Mouse (Mus musculus) ES-E14 (cell line): ENCODE results near the gene Ppm1n. TPM values are rescaled to one million over a fixed set of nuclear protein-coding genes. Genes with fewer than 3 reads are reported as not detected.

Experiments
- DNase-seq: peaks from one replicate; pipeline ENCODE4 v3.0.0-alpha.2; 2013; ENCODE audit warnings: low read depth, low spot score
- H3K27ac ChIP-seq: 2 replicates; pipeline ENCODE4 v1.5.1; 2012; ENCODE audit warnings: low read depth, mild to moderate bottlenecking, low read length, moderate library complexity, mixed read lengths; ENCODE audit not compliant: poor library complexity, insufficient read depth, severe bottlenecking
- H3K36me3 ChIP-seq: 2 replicates; pipeline ENCODE4 v1.6.1; 2012; ENCODE audit warnings: mild to moderate bottlenecking, low read length, moderate library complexity, mixed read lengths; ENCODE audit not compliant: control insufficient read depth, poor library complexity, insufficient read depth, severe bottlenecking
- H3K4me1 ChIP-seq, 2 experiments: fragments of 150-350 bp in 1 of 2; sonication (generic) in 1 of 2; 2 replicates each; pipeline ENCODE4 v1.6.1; 2012; ENCODE audit warnings: low read length in 2 of 2, mild to moderate bottlenecking in 1 of 2, mixed read lengths in 1 of 2; ENCODE audit not compliant: control insufficient read depth in 2 of 2, insufficient read depth in 2 of 2, poor library complexity in 1 of 2
- H3K4me3 ChIP-seq, 2 experiments: fragments of 150-350 bp in 1 of 2; sonication (generic) in 1 of 2; 2 replicates each; pipeline ENCODE4 v1.5.1; 2012; ENCODE audit warnings: low read length in 2 of 2, low read depth in 1 of 2, mild to moderate bottlenecking in 1 of 2, mixed read lengths in 1 of 2; ENCODE audit not compliant: insufficient read depth in 1 of 2, poor library complexity in 1 of 2, severe bottlenecking in 1 of 2
- H3K9ac ChIP-seq: 2 replicates; pipeline ENCODE4 v1.6.1; 2012; ENCODE audit warnings: low read depth, mild to moderate bottlenecking, low read length, mixed read lengths; ENCODE audit not compliant: poor library complexity, insufficient read depth, severe bottlenecking
- H3K9me3 ChIP-seq: fragments of 150-350 bp; sonication (generic); 2 replicates; pipeline ENCODE4 v1.6.1; 2012; ENCODE audit warnings: low read depth, mild to moderate bottlenecking, low read length; ENCODE audit not compliant: control insufficient read depth, insufficient read depth
- CHD2 ChIP-seq: IDR thresholded peaks from 2 replicates; pipeline ENCODE4 v1.6.1; 2014; ENCODE audit warnings: mild to moderate bottlenecking, low read depth, low read length, inconsistent platforms
- HCFC1 ChIP-seq: IDR thresholded peaks from 2 replicates; pipeline ENCODE4 v1.6.1; 2012; ENCODE audit warnings: low read length, inconsistent platforms, borderline replicate concordance; ENCODE audit not compliant: insufficient read depth
- MAFK ChIP-seq: IDR thresholded peaks from 2 replicates; pipeline ENCODE4 v1.6.1; 2014; ENCODE audit warnings: mild to moderate bottlenecking, low read depth, low read length, inconsistent platforms; ENCODE audit not compliant: insufficient read depth
- ZC3H11A ChIP-seq: IDR thresholded peaks from 2 replicates; pipeline ENCODE4 v1.6.1; 2012; ENCODE audit warnings: low read depth, mild to moderate bottlenecking, inconsistent platforms, low read length, borderline replicate concordance
- ZNF384 ChIP-seq: IDR thresholded peaks from 2 replicates; pipeline ENCODE4 v1.6.1; 2012; ENCODE audit warnings: low read depth, low read length, inconsistent platforms
- in situ Hi-C, 2 experiments: fragments of 600-800 bp; cut with MboI; formaldehyde crosslinking; loops; one replicate each; pipeline ENCODE4 v1.15.1; 2025; ENCODE audit warnings: low sequenced_read_pairs in 2 of 2, inconsistent platforms in 1 of 2; ENCODE audit not compliant: unreplicated experiment in 2 of 2
- total RNA-seq: library from RNA; depleted of rRNA; stranded (reverse); fragments of 300-350 nt; gene quantifications from 2 replicates; pipeline ENCODE4 v1.2.3, GENCODE M21; 2012

Gene Ppm1n
- total RNA-seq, 1 experiment, result 2.9 TPM

DNA sequence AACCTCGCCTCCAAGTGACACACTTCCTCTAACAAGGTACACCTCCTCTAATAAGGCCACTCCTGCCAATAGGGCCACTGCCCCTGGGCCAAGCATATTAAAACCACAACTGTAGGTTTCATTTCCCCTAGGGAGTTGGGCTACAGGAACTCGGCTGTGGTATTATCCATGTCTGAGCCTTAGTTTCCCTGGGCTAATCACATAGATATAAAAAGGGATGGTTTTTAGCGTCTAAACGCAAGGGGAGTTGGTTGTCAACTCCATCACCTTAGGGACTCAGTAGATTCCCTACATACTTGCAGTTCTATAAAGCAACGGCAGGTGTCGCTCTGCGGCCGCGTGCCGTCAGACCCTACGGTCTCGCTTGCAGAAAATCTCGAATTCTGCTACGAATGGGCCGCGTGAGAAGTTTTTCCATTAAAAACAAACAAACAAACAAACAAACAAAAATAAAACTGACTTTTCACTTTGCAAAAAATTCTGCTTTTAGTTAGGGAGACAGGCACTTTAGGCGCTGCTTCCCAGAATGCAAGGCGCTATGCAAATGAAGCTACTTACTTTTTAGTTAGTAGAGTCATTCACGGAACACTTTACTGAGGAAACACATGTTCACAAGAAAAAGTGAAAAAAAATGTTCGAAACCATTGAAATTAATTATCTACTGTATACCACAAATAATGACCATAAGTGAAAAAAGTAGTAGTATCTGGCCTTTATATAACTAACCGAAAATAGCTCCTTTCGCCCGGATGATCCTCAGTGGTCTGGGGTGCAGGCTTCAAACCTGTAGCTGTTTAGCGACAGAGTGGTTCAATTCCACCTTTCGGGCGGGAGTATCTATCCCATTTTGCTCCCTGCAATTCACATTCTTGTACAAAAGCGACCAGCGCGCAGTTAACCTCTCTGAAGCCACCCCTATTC is 20.9 kb upstream of the Ppm1n start:
- in situ Hi-C loops, result no loop called here
- H3K4me1 ChIP-seq, result peaks cover 0 to 7% of the 10 kb centered on the region in 2 experiments; a peak in 1 of 4 replicates
- H3K9ac ChIP-seq, result no peak overlapping the region
- H3K36me3 ChIP-seq, result no peaks in the 10 kb centered on the region
- H3K4me3 ChIP-seq, result peak overlapping the region; percentile 70
- H3K27ac ChIP-seq, result peak overlapping the region; percentile 5; the same call in 1 of the 2 replicates
- H3K9me3 ChIP-seq, result no peaks in the 10 kb centered on the region
- TF ChIP-seq HCFC1 (no peak), ZC3H11A (0 out of 2 replicates have a peak, but pooled peaks have one; percentile 6), ZNF384 (no peak), CHD2 (peak; percentile 5; the same call in 1 of the 2 replicates), MAFK (0 out of 2 replicates have a peak, but pooled peaks have one; percentile 2)
- DNase-seq, result peak; percentile 73

DNA sequence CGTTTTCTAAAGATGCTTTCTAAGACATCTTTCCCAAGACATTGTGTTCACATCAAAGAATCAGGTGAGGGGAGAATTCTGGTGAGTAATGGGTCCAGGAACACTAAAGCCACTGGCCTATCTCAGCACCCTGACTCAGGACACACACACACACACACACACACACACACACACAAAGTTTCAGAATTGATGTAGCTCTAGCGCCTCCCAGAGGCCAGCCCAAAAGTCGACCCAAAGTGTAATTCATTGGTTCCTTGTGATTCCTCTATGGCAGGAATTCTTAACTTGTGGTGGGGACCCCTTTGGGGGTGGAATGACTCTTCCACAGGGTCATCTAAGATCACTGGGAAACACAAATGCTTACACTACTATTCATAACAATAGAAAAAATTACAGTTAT is 19.3 kb upstream of the Ppm1n start:
- Histone ChIP-seq H3K27ac (no peak overlapping the region), H3K9ac (no peak overlapping the region)
- in situ Hi-C loops, result no loop called here

GRCm38 (mm10) chr7:19297794-19298193 is 17.9 kb upstream of the Ppm1n start:
- TF ChIP-seq ZNF384 (no peak), CHD2 (no peak), HCFC1 (no peak), MAFK (no peak), ZC3H11A (no peak)
- no peak overlapping the region for H3K27ac ChIP-seq
- H3K9ac ChIP-seq, result no peak overlapping the region
- peaks cover 0 to 16% of the 10 kb centered on the region in 2 experiments; a peak in 3 of 4 replicates for H3K4me1 ChIP-seq
- in situ Hi-C loops, result no loop called here
- no peak for DNase-seq
- H3K36me3 ChIP-seq, result no peaks in the 10 kb centered on the region
- no peak overlapping the region for H3K4me3 ChIP-seq
- H3K9me3 ChIP-seq, result no peaks in the 10 kb centered on the region

More for the DNA sequence above, 19.3 kb upstream of the Ppm1n start:
- no peak for TF ChIP-seq MAFK
- TF ChIP-seq CHD2, result no peak
- TF ChIP-seq HCFC1, result no peak
- TF ChIP-seq ZC3H11A, result no peak
- TF ChIP-seq ZNF384, result no peak
- H3K36me3 ChIP-seq, result no peaks in the 10 kb centered on the region
- H3K9me3 ChIP-seq, result no peaks in the 10 kb centered on the region
- DNase-seq, result no peak
- peaks cover 0 to 10% of the 10 kb centered on the region in 2 experiments; a peak in 1 of 4 replicates for H3K4me1 ChIP-seq
- H3K4me3 ChIP-seq, result no peak overlapping the region

- Histone ChIP-seq H3K9ac (no peak overlapping the region), H3K9me3 (no peaks in the 10 kb centered on the region), H3K4me1 (peaks cover 0 to 16% of the 10 kb centered on the region in 2 experiments; a peak in 3 of 4 replicates), H3K4me3 (no peak overlapping the region), H3K27ac (no peak overlapping the region), H3K36me3 (no peaks in the 10 kb centered on the region)
- TF ChIP-seq HCFC1, result no peak
- in situ Hi-C loops, result no loop called here
- DNase-seq, result no peak
These were observed 17.2 kb upstream of the Ppm1n start for GRCm38 (mm10) chr7:19297034-19297433.
